Mouse (Mus musculus) liver, embryonic 12.5 days (tissue): ENCODE measurements at regions not wholly inside any gene's neighbourhood (a gene's known extent, or its start where the extent isn't known, plus 50 kb on each side); places are given as distances from the start of the nearest gene placed in this dataset.

ENCODE experiments used
- ATAC-seq: fragments of 200-750 bp; cut with Nextera tagmentation; 2 replicates; pipeline ENCODE4 v1.8.0; 2017; ENCODE audit warnings: moderate number of reproducible peaks, mild to moderate bottlenecking, moderate library complexity
- H3K27ac ChIP-seq: fragments of 300-500 bp; sonication (generic); 2 replicates; pipeline ENCODE4 v1.5.1; 2016; ENCODE audit warnings: mild to moderate bottlenecking
- H3K27me3 ChIP-seq: fragments of 300-500 bp; sonication (generic); replicated peaks from 2 replicates; pipeline ENCODE4 v1.6.1; 2016; ENCODE audit warnings: mild to moderate bottlenecking, moderate library complexity
- H3K36me3 ChIP-seq: fragments of 300-500 bp; sonication (generic); 2 replicates; pipeline ENCODE4 v1.6.1; 2016; ENCODE audit warnings: mild to moderate bottlenecking, moderate library complexity
- H3K4me1 ChIP-seq: fragments of 300-500 bp; sonication (generic); 2 replicates; pipeline ENCODE4 v1.6.1; 2016
- H3K4me2 ChIP-seq: fragments of 300-500 bp; sonication (generic); 2 replicates; pipeline ENCODE4 v1.6.1; 2016; ENCODE audit warnings: mild to moderate bottlenecking, moderate library complexity
- H3K4me3 ChIP-seq: fragments of 300-500 bp; sonication (generic); 2 replicates; pipeline ENCODE4 v1.5.1; 2016; ENCODE audit warnings: mild to moderate bottlenecking, moderate library complexity
- H3K9ac ChIP-seq: fragments of 300-500 bp; sonication (generic); 2 replicates; pipeline ENCODE4 v1.6.1; 2016; ENCODE audit warnings: mild to moderate bottlenecking, moderate library complexity
- H3K9me3 ChIP-seq: fragments of 300-500 bp; sonication (generic); replicated peaks from 2 replicates; pipeline ENCODE4 v1.6.1; 2016; ENCODE audit warnings: mild to moderate bottlenecking, moderate library complexity
- WGBS: fragments of 180-500 bp; shearing (Covaris S2); methylation state at CpG from one replicate; pipeline ENCODE4 v1.1.7; 2016; ENCODE audit not compliant: insufficient replicate concordance; 5-methylcytosine and 5-hydroxymethylcytosine counted together

DNA sequence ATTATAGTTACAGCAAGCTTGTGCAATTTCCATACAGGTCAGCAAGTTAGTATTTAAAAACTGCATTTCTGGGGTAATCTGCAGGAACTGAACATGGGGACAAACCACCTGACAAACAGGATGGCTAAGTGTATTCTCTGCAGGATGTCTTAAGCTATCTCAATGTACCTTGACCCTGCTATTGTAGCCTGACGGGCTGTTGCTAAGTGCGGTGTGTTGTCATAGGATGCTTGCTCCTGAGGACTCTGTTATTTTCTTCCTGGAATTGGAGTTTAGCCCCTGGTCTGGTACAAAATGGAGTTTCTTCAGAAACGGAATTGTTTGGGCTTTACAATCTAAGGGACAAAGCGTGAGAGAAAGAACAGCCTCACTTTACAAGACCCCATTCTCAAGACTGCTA, 161.4 kb upstream of the Ank start:
- Histone ChIP-seq H3K4me3 (no peak overlapping the region), H3K9me3 (no peaks in the 10 kb centered on the region), H3K36me3 (no peaks in the 10 kb centered on the region), H3K9ac (no peak overlapping the region), H3K27ac (no peak overlapping the region), H3K4me2 (no peak overlapping the region), H3K27me3 (no peaks in the 10 kb centered on the region), H3K4me1 (no peaks in the 10 kb centered on the region)
- no peak for ATAC-seq
- WGBS, result 77% methylated on average over 4 of the region's 4 CpGs

DNA sequence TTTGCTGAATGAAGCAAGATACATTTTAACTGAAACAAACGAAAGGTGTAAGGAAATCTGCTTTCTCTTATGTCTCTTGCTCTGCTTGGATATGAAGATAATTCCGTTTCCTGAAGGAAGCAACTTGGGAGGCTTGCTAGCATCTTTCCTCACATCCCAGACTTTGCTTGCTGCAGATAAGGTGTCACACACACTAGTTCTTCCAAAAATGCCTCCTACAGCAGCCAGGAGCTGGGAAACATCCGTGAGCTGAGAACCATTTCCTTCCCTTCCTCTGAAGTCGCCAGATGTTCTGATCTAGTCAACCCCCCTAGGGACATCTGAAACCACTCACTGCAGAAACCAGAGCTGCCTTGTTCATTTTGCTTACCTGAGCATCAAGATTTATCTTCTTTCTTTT, 157.8 kb upstream of the Ank start:
- Histone ChIP-seq H3K4me2 (no peak overlapping the region), H3K9ac (no peak overlapping the region), H3K27me3 (no peaks in the 10 kb centered on the region), H3K9me3 (no peaks in the 10 kb centered on the region), H3K36me3 (no peaks in the 10 kb centered on the region), H3K27ac (no peak overlapping the region), H3K4me3 (no peak overlapping the region), H3K4me1 (no peaks in the 10 kb centered on the region)
- 24% methylated on average over 4 of the region's 4 CpGs for WGBS
- ATAC-seq, result no peak

GRCm38 (mm10) chr15:27315964-27316745, 150.3 kb upstream of the Ank start:
- 45% methylated on average over 4 of the region's 4 CpGs for WGBS
- Histone ChIP-seq H3K9me3 (no peaks in the 10 kb centered on the region), H3K27me3 (no peaks in the 10 kb centered on the region), H3K4me2 (no peak overlapping the region), H3K4me3 (no peak overlapping the region), H3K9ac (no peak overlapping the region), H3K4me1 (no peaks in the 10 kb centered on the region), H3K36me3 (no peaks in the 10 kb centered on the region), H3K27ac (no peak overlapping the region)
- ATAC-seq, result no peak

- no peaks in the 10 kb centered on the region for H3K27me3 ChIP-seq
- H3K36me3 ChIP-seq, result no peaks in the 10 kb centered on the region
- no peak overlapping the region for H3K4me2 ChIP-seq
- no peaks in the 10 kb centered on the region for H3K9me3 ChIP-seq
- WGBS, result 50% methylated on average over 1 of the region's 1 CpGs
- no peaks in the 10 kb centered on the region for H3K4me1 ChIP-seq
- H3K4me3 ChIP-seq, result no peak overlapping the region
- no peak overlapping the region for H3K27ac ChIP-seq
- H3K9ac ChIP-seq, result no peak overlapping the region
- no peak for ATAC-seq
Measured at GRCm38 (mm10) chr15:27316746-27317129, 149.7 kb upstream of the Ank start.

GRCm38 (mm10) chr15:27321915-27322665, 144.4 kb upstream of the Ank start:
- WGBS, result 61% methylated on average over 10 of the region's 10 CpGs
- ATAC-seq, result no peak

DNA sequence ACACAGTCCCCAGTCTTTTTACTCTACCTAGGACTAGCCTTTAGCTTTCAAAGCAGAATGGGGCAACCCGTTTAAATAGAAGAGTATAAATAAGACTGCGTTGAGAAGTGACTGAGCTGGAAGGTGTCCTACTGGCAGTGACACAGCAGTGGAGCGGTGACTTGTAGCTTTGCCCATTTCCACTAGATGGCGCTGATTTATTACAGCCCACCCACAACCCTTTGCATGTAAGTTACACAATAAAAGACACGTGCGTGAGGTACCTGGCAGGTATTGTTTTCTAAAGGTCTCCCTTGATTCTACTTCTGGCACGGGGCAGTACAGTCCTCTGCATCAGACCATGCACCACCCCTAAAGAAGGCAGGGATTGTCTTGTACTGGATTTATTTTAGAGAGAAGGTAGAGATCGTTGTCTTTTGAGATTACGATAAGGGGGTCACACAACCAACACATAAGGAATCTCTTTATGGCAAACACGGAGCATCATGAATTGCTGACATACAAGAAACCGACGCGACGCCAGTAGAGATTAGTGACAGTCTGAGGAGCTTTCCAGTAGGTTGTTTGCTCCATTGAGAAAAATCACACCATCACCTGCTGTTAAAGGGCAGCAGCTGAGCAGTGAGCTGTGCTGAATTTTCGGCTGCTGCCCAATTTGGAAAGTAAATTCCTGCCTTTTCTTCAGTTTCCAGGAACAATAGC, 140.5 kb upstream of the Ank start:
- no peak overlapping the region for H3K4me2 ChIP-seq
- H3K27me3 ChIP-seq, result peaks cover 6% of the 10 kb centered on the region; the same call in 1 of the 2 replicates
- no peaks in the 10 kb centered on the region for H3K9me3 ChIP-seq
- no peak overlapping the region for H3K9ac ChIP-seq
- peak; percentile 47; the same call in 1 of the 2 replicates for ATAC-seq
- no peaks in the 10 kb centered on the region for H3K36me3 ChIP-seq
- H3K27ac ChIP-seq, result no peak overlapping the region
- WGBS, result 23% methylated on average over 15 of the region's 15 CpGs
- H3K4me1 ChIP-seq, result no peaks in the 10 kb centered on the region
- H3K4me3 ChIP-seq, result no peak overlapping the region

More at GRCm38 (mm10) chr15:27321915-27322665, 144.4 kb upstream of the Ank start:
- no peak overlapping the region for H3K4me3 ChIP-seq
- no peak overlapping the region for H3K4me2 ChIP-seq
- no peak overlapping the region for H3K27ac ChIP-seq
- no peaks in the 10 kb centered on the region for H3K9me3 ChIP-seq
- H3K27me3 ChIP-seq, result peaks cover 6% of the 10 kb centered on the region; the same call in 1 of the 2 replicates
- no peaks in the 10 kb centered on the region for H3K36me3 ChIP-seq
- no peak overlapping the region for H3K9ac ChIP-seq
- H3K4me1 ChIP-seq, result no peaks in the 10 kb centered on the region

- Histone ChIP-seq H3K27me3 (peaks cover 10% of the 10 kb centered on the region), H3K9ac (no peak overlapping the region), H3K4me3 (no peak overlapping the region), H3K36me3 (no peaks in the 10 kb centered on the region), H3K9me3 (no peaks in the 10 kb centered on the region), H3K4me1 (no peaks in the 10 kb centered on the region), H3K4me2 (no peak overlapping the region), H3K27ac (no peak overlapping the region)
- ATAC-seq, result no peak
- WGBS, result 65% methylated on average over 5 of the region's 5 CpGs
Measured at GRCm38 (mm10) chr15:27326549-27326876, 140.0 kb upstream of the Ank start.

- H3K4me3 ChIP-seq, result no peak overlapping the region
- peaks cover 10% of the 10 kb centered on the region for H3K27me3 ChIP-seq
- ATAC-seq, result no peak
- H3K36me3 ChIP-seq, result no peaks in the 10 kb centered on the region
- no peak overlapping the region for H3K9ac ChIP-seq
- no peaks in the 10 kb centered on the region for H3K9me3 ChIP-seq
- H3K27ac ChIP-seq, result no peak overlapping the region
- H3K4me1 ChIP-seq, result no peaks in the 10 kb centered on the region
- H3K4me2 ChIP-seq, result no peak overlapping the region
- WGBS, result 53% methylated on average over 5 of the region's 5 CpGs
Measured at GRCm38 (mm10) chr15:27327744-27328143, 138.7 kb upstream of the Ank start.

DNA sequence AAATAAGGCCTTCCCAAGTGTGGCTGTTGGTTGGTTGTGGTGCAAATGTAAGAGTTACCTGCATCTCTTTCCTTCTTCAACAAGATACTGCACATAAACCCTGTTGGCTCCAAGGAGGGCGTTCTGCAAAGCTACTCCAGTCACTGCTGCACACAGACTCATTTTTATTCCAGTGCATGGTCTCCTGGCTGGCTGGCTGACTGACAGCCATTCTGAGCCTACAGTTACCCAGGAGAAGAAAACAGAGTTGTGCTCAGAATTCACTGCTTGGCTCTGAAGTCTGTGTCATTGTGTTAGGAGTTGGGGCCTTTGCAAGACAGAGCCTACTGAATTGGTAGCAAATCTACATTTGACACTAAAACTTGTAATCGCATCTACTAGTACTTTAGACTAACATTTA, 138.0 kb upstream of the Ank start:
- Histone ChIP-seq H3K36me3 (no peaks in the 10 kb centered on the region), H3K9me3 (no peaks in the 10 kb centered on the region), H3K27me3 (peaks cover 10% of the 10 kb centered on the region), H3K4me1 (no peaks in the 10 kb centered on the region), H3K27ac (no peak overlapping the region), H3K9ac (no peak overlapping the region), H3K4me2 (no peak overlapping the region), H3K4me3 (no peak overlapping the region)
- ATAC-seq, result no peak
- 73% methylated on average over 2 of the region's 2 CpGs for WGBS

GRCm38 (mm10) chr15:27340070-27340469, 126.4 kb upstream of the Ank start:
- no peaks in the 10 kb centered on the region for H3K9me3 ChIP-seq
- H3K27me3 ChIP-seq, result no peaks in the 10 kb centered on the region
- no peak for ATAC-seq
- H3K36me3 ChIP-seq, result no peaks in the 10 kb centered on the region
- H3K4me1 ChIP-seq, result peaks cover 7% of the 10 kb centered on the region; the same call in 1 of the 2 replicates
- WGBS, result 25% methylated on average over 4 of the region's 4 CpGs
- no peak overlapping the region for H3K27ac ChIP-seq
- H3K4me3 ChIP-seq, result no peak overlapping the region
- no peak overlapping the region for H3K9ac ChIP-seq
- no peak overlapping the region for H3K4me2 ChIP-seq

DNA sequence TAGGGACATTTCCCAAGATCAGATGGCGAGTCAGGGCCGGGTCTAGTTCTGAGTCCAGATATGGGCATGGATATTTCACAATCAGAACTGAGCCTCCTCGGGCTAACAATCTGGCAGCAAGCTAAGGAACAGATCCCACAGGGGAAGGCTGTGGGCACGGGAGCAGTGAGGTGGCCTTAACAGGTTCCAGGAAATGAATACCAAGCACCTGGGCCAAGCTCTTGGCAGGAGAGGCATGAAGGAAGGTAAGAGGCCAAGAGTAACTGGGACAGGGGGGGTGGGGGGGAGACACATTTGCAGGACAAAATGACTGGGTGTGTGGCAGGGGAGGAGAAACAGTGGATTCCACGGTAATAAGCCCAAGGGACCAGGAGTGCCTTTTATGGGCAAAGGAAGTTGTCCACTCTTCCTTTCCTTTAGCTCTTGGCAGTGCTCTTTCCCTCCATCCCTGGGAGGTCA, 124.9 kb upstream of the Ank start:
- Histone ChIP-seq H3K27ac (no peak overlapping the region), H3K27me3 (no peaks in the 10 kb centered on the region), H3K4me3 (no peak overlapping the region), H3K9ac (no peak overlapping the region), H3K4me2 (no peak overlapping the region), H3K9me3 (no peaks in the 10 kb centered on the region), H3K4me1 (peaks cover 7% of the 10 kb centered on the region; the same call in 1 of the 2 replicates), H3K36me3 (no peaks in the 10 kb centered on the region)
- no peak for ATAC-seq
- WGBS, result 57% methylated on average over 5 of the region's 5 CpGs

DNA sequence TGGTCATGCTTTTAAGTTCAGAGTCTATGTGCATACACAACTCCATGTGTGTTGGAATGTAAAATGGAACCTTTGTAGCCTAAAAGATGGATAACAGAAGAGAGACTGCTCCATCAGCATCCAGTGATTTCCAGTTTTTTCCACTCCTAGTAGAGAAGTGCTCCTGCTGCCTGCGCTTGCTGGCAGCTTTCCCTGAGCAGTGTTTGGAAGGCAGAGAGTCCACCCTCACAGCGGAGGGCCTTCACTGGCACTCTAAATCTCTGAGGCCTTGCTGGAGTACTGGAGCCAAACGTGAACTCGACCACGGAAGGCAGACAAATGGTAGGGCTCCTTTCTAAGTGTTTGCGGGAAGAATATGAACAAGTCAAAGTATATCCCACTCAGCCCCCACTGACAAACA, 108.0 kb upstream of the Ank start:
- WGBS, result 68% methylated on average over 6 of the region's 6 CpGs
- Histone ChIP-seq H3K9ac (no peak overlapping the region), H3K4me1 (no peaks in the 10 kb centered on the region), H3K27me3 (no peaks in the 10 kb centered on the region), H3K36me3 (no peaks in the 10 kb centered on the region), H3K27ac (no peak overlapping the region), H3K4me3 (no peak overlapping the region), H3K4me2 (no peak overlapping the region), H3K9me3 (no peaks in the 10 kb centered on the region)
- ATAC-seq, result no peak
